Mouse (Mus musculus) stomach, adult 2 months (tissue): ENCODE measurements around the gene Bcdin3d. TPM values are rescaled to one million over a fixed set of nuclear protein-coding genes. Genes with fewer than 3 reads are reported as not detected.

Experiments
- polyA plus RNA-seq: library from polyadenylated mRNA; depleted of rRNA; stranded (reverse); fragments of >200 nt; gene quantifications from 2 replicates; pipeline ENCODE4 v1.2.3, GENCODE M21; 2012; rRNA removed

The Bcdin3d gene
- 2.7 and 2.9 TPM in 2 replicates for polyA plus RNA-seq

GRCm38 (mm10) chr15:99474576-99474926, at the start of gene Bcdin3d:
TSS of gene Bcdin3d (minus strand) at chr15:99474730.

GRCm38 (mm10) chr15:99457606-99458401, 16.7 kb downstream of the Bcdin3d start, which contains the start of gene Nckap5l:
TSS of gene Nckap5l (minus strand) at chr15:99457748.

Other genes with a start within 250 kb of the Bcdin3d start
- gene Kcnh3, start 249.9 kb downstream of the Bcdin3d start, polyA plus RNA-seq = 0.48 and 0.66 TPM in 2 replicates
- 33.4 and 34.9 TPM in 2 replicates for gene Mcrs1, start 222.8 kb downstream of the Bcdin3d start, polyA plus RNA-seq
- gene Prpf40b, start 179.6 kb downstream of the Bcdin3d start, polyA plus RNA-seq = 31.1 and 31.5 TPM in 2 replicates
- 0.08 TPM in 1 of 2 replicates, not detected in the other for gene Fam186b, start 178.8 kb downstream of the Bcdin3d start, polyA plus RNA-seq
- gene Fmnl3, start 104.2 kb downstream of the Bcdin3d start, polyA plus RNA-seq = 5.1 and 5.4 TPM in 2 replicates
- gene Tmbim6, start 81.8 kb downstream of the Bcdin3d start, polyA plus RNA-seq = 337 and 487 TPM in 2 replicates
- 2.6 and 2.9 TPM in 2 replicates for gene Nckap5l, start 17.0 kb downstream of the Bcdin3d start, polyA plus RNA-seq
- gene Faim2, start 53.4 kb upstream of the Bcdin3d start, polyA plus RNA-seq = 0.46 and 0.67 TPM in 2 replicates
- gene Aqp2, start 104.3 kb upstream of the Bcdin3d start, polyA plus RNA-seq = 0.43 TPM in 1 of 2 replicates, not detected in the other
- gene Aqp5, start 116.1 kb upstream of the Bcdin3d start, polyA plus RNA-seq = 22.6 and 90.4 TPM in 2 replicates
- not detected in 2 replicates for gene Aqp6, start 126.7 kb upstream of the Bcdin3d start, polyA plus RNA-seq
- 3.8 and 5.4 TPM in 2 replicates for gene Racgap1, start 176.9 kb upstream of the Bcdin3d start, polyA plus RNA-seq
- 0.18 TPM in 1 of 2 replicates, not detected in the other for gene Asic1, start 195.6 kb upstream of the Bcdin3d start, polyA plus RNA-seq
- 10.7 and 11.8 TPM in 2 replicates for gene Smarcd1, start 227.4 kb upstream of the Bcdin3d start, polyA plus RNA-seq
- not detected in 2 replicates for gene Gm17349, start 230.8 kb upstream of the Bcdin3d start, polyA plus RNA-seq
- 26.2 and 29.9 TPM in 2 replicates for gene Gpd1, start 242.8 kb upstream of the Bcdin3d start, polyA plus RNA-seq